Mouse (Mus musculus) midbrain, embryonic 12.5 days (tissue): ENCODE results near the gene Prr18. TPM values are rescaled to one million over a fixed set of nuclear protein-coding genes. Genes with fewer than 3 reads are reported as not detected.
A peak's percentile ranks its signal among the peaks of the same experiment; 100 is the strongest.
"Not testable (repeated sequence)": the region's sequence is repeated elsewhere in the genome, so short reads cannot be mapped to it uniquely, and the experiment has no call there.

Source experiments
- ATAC-seq: fragments of 200-750 bp; cut with Nextera tagmentation; 2 replicates; pipeline ENCODE4 v1.8.0; 2017; ENCODE audit warnings: low read depth, moderate TSS enrichment, moderate library complexity; ENCODE audit not compliant: low FRiP score
- H3K27ac ChIP-seq: fragments of 300-500 bp; sonication (generic); replicated peaks from 2 replicates; pipeline ENCODE4 v1.5.1; 2016; ENCODE audit warnings: mild to moderate bottlenecking
- H3K27me3 ChIP-seq: fragments of 300-500 bp; sonication (generic); 2 replicates; pipeline ENCODE4 v1.6.1; 2016; ENCODE audit warnings: mild to moderate bottlenecking
- H3K36me3 ChIP-seq: fragments of 300-500 bp; sonication (generic); 2 replicates; pipeline ENCODE4 v1.6.1; 2016
- H3K4me1 ChIP-seq: fragments of 300-500 bp; sonication (generic); 2 replicates; pipeline ENCODE4 v1.6.1; 2016
- H3K4me2 ChIP-seq: fragments of 300-500 bp; sonication (generic); replicated peaks from 2 replicates; pipeline ENCODE4 v1.6.1; 2016; ENCODE audit warnings: mild to moderate bottlenecking, moderate library complexity
- H3K4me3 ChIP-seq: fragments of 300-500 bp; sonication (generic); 2 replicates; pipeline ENCODE4 v1.5.1; 2016; ENCODE audit warnings: mild to moderate bottlenecking
- H3K9ac ChIP-seq: fragments of 300-500 bp; sonication (generic); replicated peaks from 2 replicates; pipeline ENCODE4 v1.6.1; 2016; ENCODE audit warnings: mild to moderate bottlenecking, moderate library complexity
- H3K9me3 ChIP-seq: fragments of 300-500 bp; sonication (generic); 2 replicates; pipeline ENCODE4 v1.6.1; 2016; ENCODE audit warnings: mild to moderate bottlenecking
- WGBS: fragments of 180-500 bp; shearing (Covaris S2); methylation state at CpG from one replicate; pipeline ENCODE4 v1.1.7; 2016; 5-methylcytosine and 5-hydroxymethylcytosine counted together
- polyA plus RNA-seq: library from polyadenylated mRNA; unstranded; fragments of >200 nt; fragmentation: Nextera tagmentation; extraction: Ambion mirVana; gene quantifications from 2 replicates; pipeline ENCODE4 v1.2.1, GENCODE M21; 2016

The Prr18 gene
- polyA plus RNA-seq, 1 experiment from 2014 or later: 4.1 TPM

GRCm38 (mm10) chr17:8310838-8311614, 26.2 kb upstream of the Prr18 start, which contains the start of gene Sft2d1:
TSS of gene Sft2d1 (plus strand) at chr17:8311102.
- peak within 1 kb of the TSS; percentile 85 for H3K27ac ChIP-seq
- H3K9ac ChIP-seq: peak within 1 kb of the TSS; percentile 72
- no peaks in the 10 kb centered on the region for H3K9me3 ChIP-seq
- 0 out of 2 replicates have a peak, but pooled peaks cover 3% of the 10 kb centered on the region for H3K27me3 ChIP-seq
- peak within 1 kb of the TSS; percentile 69 for H3K4me3 ChIP-seq
- H3K36me3 ChIP-seq: no peaks in the 10 kb centered on the region
- peak; percentile 96 for ATAC-seq
- H3K4me1 ChIP-seq: peaks cover 16% of the 10 kb centered on the region
- under 1% methylated on average over 54 of the region's 54 CpGs for WGBS
- peak within 1 kb of the TSS; percentile 76 for H3K4me2 ChIP-seq

- Histone ChIP-seq H3K27me3 (0 out of 2 replicates have a peak, but pooled peaks cover 3% of the 10 kb centered on the region), H3K4me3 (peak overlapping the region; percentile 69), H3K4me1 (peaks cover 16% of the 10 kb centered on the region), H3K27ac (no peak overlapping the region), H3K4me2 (peak overlapping the region; percentile 76), H3K9ac (peak overlapping the region; percentile 72), H3K9me3 (no peaks in the 10 kb centered on the region), H3K36me3 (no peaks in the 10 kb centered on the region)
- 56% methylated on average over 3 of the region's 3 CpGs for WGBS
- ATAC-seq: no peak
Measured at GRCm38 (mm10) chr17:8311751-8312150, 25.5 kb upstream of the Prr18 start.

- WGBS: 95% methylated on average over 3 of the region's 3 CpGs
- no peak overlapping the region for H3K9ac ChIP-seq
- no peaks in the 10 kb centered on the region for H3K9me3 ChIP-seq
- no peaks in the 10 kb centered on the region for H3K27me3 ChIP-seq
- H3K36me3 ChIP-seq: no peaks in the 10 kb centered on the region
- no peak overlapping the region for H3K4me3 ChIP-seq
- H3K27ac ChIP-seq: no peak overlapping the region
- no peak overlapping the region for H3K4me2 ChIP-seq
- H3K4me1 ChIP-seq: peaks cover 16% of the 10 kb centered on the region
- no peak for ATAC-seq
Measured at GRCm38 (mm10) chr17:8313976-8314375, 23.3 kb upstream of the Prr18 start.

GRCm38 (mm10) chr17:8316251-8316650, 21.0 kb upstream of the Prr18 start:
- ATAC-seq: no peak
- Histone ChIP-seq H3K27ac (no peak overlapping the region), H3K27me3 (no peaks in the 10 kb centered on the region), H3K9ac (no peak overlapping the region), H3K9me3 (no peaks in the 10 kb centered on the region), H3K36me3 (no peaks in the 10 kb centered on the region), H3K4me2 (no peak overlapping the region), H3K4me1 (peaks cover 16% of the 10 kb centered on the region), H3K4me3 (no peak overlapping the region)
- 96% methylated on average over 1 of the region's 1 CpGs for WGBS

GRCm38 (mm10) chr17:8326877-8327276, 10.4 kb upstream of the Prr18 start:
- not testable (repeated sequence) for H3K9me3 ChIP-seq, H3K9ac ChIP-seq, H3K4me1 ChIP-seq, H3K4me2 ChIP-seq, H3K27ac ChIP-seq, H3K27me3 ChIP-seq, ATAC-seq, H3K4me3 ChIP-seq
- peaks cover 32% of the 10 kb centered on the region for H3K36me3 ChIP-seq
- WGBS: 91% methylated on average over 11 of the region's 11 CpGs

GRCm38 (mm10) chr17:8328511-8329174, 8.6 kb upstream of the Prr18 start:
- Histone ChIP-seq H3K4me2 (no peak overlapping the region), H3K4me3 (no peak overlapping the region), H3K27ac (no peak overlapping the region), H3K9me3 (no peaks in the 10 kb centered on the region), H3K36me3 (peaks cover 27% of the 10 kb centered on the region), H3K27me3 (no peaks in the 10 kb centered on the region), H3K9ac (no peak overlapping the region), H3K4me1 (no peaks in the 10 kb centered on the region)
- no peak for ATAC-seq
- WGBS: 60% methylated on average over 7 of the region's 7 CpGs

- 81% methylated on average over 5 of the region's 5 CpGs for WGBS
- Histone ChIP-seq H3K27ac (no peak overlapping the region), H3K9me3 (no peaks in the 10 kb centered on the region), H3K9ac (no peak overlapping the region), H3K4me1 (no peaks in the 10 kb centered on the region), H3K36me3 (peaks cover 13% of the 10 kb centered on the region), H3K4me3 (no peak overlapping the region), H3K4me2 (no peak overlapping the region), H3K27me3 (no peaks in the 10 kb centered on the region)
- no peak for ATAC-seq
Measured at GRCm38 (mm10) chr17:8330602-8331001, 6.7 kb upstream of the Prr18 start.

GRCm38 (mm10) chr17:8339666-8340374, 2.6 kb downstream of the Prr18 start:
- WGBS: 16% methylated on average over 8 of the region's 8 CpGs
- Histone ChIP-seq H3K9ac (peak overlapping the region; percentile 76; the same call in 1 of the 2 replicates), H3K4me2 (peak overlapping the region; percentile 99), H3K36me3 (no peaks in the 10 kb centered on the region), H3K9me3 (no peaks in the 10 kb centered on the region), H3K27me3 (peaks cover 52% of the 10 kb centered on the region), H3K27ac (peak overlapping the region; percentile 60; the same call in 1 of the 2 replicates), H3K4me1 (peaks cover 22% of the 10 kb centered on the region), H3K4me3 (peak overlapping the region; percentile 67)
- no peak for ATAC-seq

GRCm38 (mm10) chr17:8340407-8341359, 3.4 kb downstream of the Prr18 start:
- peaks cover 52% of the 10 kb centered on the region for H3K27me3 ChIP-seq
- ATAC-seq: peak; percentile 74
- H3K27ac ChIP-seq: peak overlapping the region; percentile 60

GRCm38 (mm10) chr17:8341360-8341963, 4.2 kb downstream of the Prr18 start:
- Histone ChIP-seq H3K9ac (peak overlapping the region; percentile 76), H3K4me3 (peak overlapping the region; percentile 67), H3K27me3 (peaks cover 52% of the 10 kb centered on the region), H3K36me3 (no peaks in the 10 kb centered on the region), H3K4me1 (peaks cover 22% of the 10 kb centered on the region), H3K4me2 (peak overlapping the region; percentile 99), H3K9me3 (no peaks in the 10 kb centered on the region), H3K27ac (peak overlapping the region; percentile 60)
- WGBS: 12% methylated on average over 43 of the region's 46 CpGs
- ATAC-seq: peak; percentile 55; the same call in 1 of the 2 replicates

More at GRCm38 (mm10) chr17:8340407-8341359, 3.4 kb downstream of the Prr18 start:
- under 1% methylated on average over 63 of the region's 92 CpGs for WGBS
- Histone ChIP-seq H3K9ac (peak overlapping the region; percentile 76), H3K4me1 (peaks cover 22% of the 10 kb centered on the region), H3K4me2 (peak overlapping the region; percentile 99), H3K36me3 (no peaks in the 10 kb centered on the region), H3K4me3 (peak overlapping the region; percentile 67), H3K9me3 (no peaks in the 10 kb centered on the region)

- Histone ChIP-seq H3K27ac (no peak overlapping the region), H3K4me3 (no peak overlapping the region), H3K27me3 (peaks cover 52% of the 10 kb centered on the region), H3K4me1 (peaks cover 22% of the 10 kb centered on the region), H3K9me3 (no peaks in the 10 kb centered on the region), H3K36me3 (no peaks in the 10 kb centered on the region), H3K9ac (no peak overlapping the region), H3K4me2 (no peak overlapping the region)
- 47% methylated on average over 5 of the region's 5 CpGs for WGBS
- ATAC-seq: no peak
Measured at GRCm38 (mm10) chr17:8342706-8343105, 5.4 kb downstream of the Prr18 start.
